Mouse (Mus musculus): ENCODE results near the gene Tti1.

DNA sequence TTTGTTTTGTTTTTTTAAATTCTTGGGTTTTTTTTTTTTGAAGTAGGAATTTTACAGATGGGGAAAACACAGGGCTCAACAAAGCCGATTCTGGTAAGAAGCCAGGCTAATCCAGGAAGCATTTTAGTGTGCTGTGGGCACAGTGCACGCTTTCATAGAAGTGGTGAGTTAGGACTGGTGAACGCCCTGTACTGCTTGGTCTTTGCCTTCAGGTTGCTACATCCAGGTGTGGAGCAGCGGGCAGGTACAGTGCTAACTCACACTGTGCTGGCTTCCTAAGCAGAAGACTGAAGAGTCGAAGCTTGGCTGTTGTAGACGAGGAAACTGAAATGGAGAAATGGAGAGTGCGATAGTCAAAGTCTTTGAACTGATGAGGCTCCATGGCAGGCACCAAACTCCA is 1.8 kb upstream of the Tti1 start:
- TF ChIP-seq CTCF (IDR thresholded peaks at IDR 0.05; ENCODE audit: control insufficient read depth, insufficient read depth, low read length) (no peak), POLR2A (IDR thresholded peaks at IDR 0.05; ENCODE audit: borderline replicate concordance, control insufficient read depth, low read depth, low read length) (no peak)

Measured in bone marrow, adult 2 months (tissue).